Mouse (Mus musculus): ENCODE measurements around the gene Ppm1a.
A peak's percentile ranks its signal among the peaks of the same experiment; 100 is the strongest.

Gene Ppm1a

GRCm38 (mm10) chr12:72825656-72826055 is 68.4 kb downstream of the Ppm1a start:
- no peak for DNase-seq (ENCODE audit: low spot score in 2 of 2)

GRCm38 (mm10) chr12:72828846-72829556 is 71.7 kb downstream of the Ppm1a start:
- no peak for DNase-seq (ENCODE audit: low spot score in 2 of 2)

GRCm38 (mm10) chr12:72829777-72830176 is 72.5 kb downstream of the Ppm1a start:
- no peak for DNase-seq (ENCODE audit: low spot score in 2 of 2)

GRCm38 (mm10) chr12:72830317-72830716 is 73.1 kb downstream of the Ppm1a start:
- DNase-seq (ENCODE audit: low spot score in 2 of 2) = no peak

GRCm38 (mm10) chr12:72831711-72832432 is 74.6 kb downstream of the Ppm1a start:
- peak in 1 of 2 experiments; percentile 5 for DNase-seq (ENCODE audit: low spot score in 2 of 2)

GRCm38 (mm10) chr12:72834773-72835517 is 77.7 kb downstream of the Ppm1a start:
- no peak for DNase-seq (ENCODE audit: low spot score in 2 of 2)

- no peak for DNase-seq (ENCODE audit: low spot score in 2 of 2)
These were observed 78.3 kb downstream of the Ppm1a start for GRCm38 (mm10) chr12:72835518-72836015.

- no peak for DNase-seq (ENCODE audit: low spot score in 2 of 2)
These were observed 80.0 kb downstream of the Ppm1a start for GRCm38 (mm10) chr12:72837302-72837701.

GRCm38 (mm10) chr12:72841500-72841899 is 84.2 kb downstream of the Ppm1a start:
- DNase-seq (ENCODE audit: low spot score in 2 of 2) = no peak

- no peak for DNase-seq (ENCODE audit: low spot score in 2 of 2)
These were observed 85.9 kb downstream of the Ppm1a start for GRCm38 (mm10) chr12:72843135-72843534.

GRCm38 (mm10) chr12:72843555-72843954 is 86.3 kb downstream of the Ppm1a start:
- DNase-seq (ENCODE audit: low spot score in 2 of 2) = no peak

- DNase-seq (ENCODE audit: low spot score in 2 of 2) = peak in 1 of 2 experiments; percentile 11
These were observed 86.8 kb downstream of the Ppm1a start for GRCm38 (mm10) chr12:72843973-72844620.

- no peak for DNase-seq (ENCODE audit: low spot score in 2 of 2)
These were observed 88.7 kb downstream of the Ppm1a start for GRCm38 (mm10) chr12:72845946-72846345.

- peak in 1 of 2 experiments; percentile 20 for DNase-seq (ENCODE audit: low spot score in 2 of 2)
These were observed 90.5 kb downstream of the Ppm1a start for GRCm38 (mm10) chr12:72847725-72848124.

Data from urinary bladder, adult 18-20 months (tissue).